Mouse (Mus musculus): Measurements from ENCODE around the gene Srgap2.

DNA sequence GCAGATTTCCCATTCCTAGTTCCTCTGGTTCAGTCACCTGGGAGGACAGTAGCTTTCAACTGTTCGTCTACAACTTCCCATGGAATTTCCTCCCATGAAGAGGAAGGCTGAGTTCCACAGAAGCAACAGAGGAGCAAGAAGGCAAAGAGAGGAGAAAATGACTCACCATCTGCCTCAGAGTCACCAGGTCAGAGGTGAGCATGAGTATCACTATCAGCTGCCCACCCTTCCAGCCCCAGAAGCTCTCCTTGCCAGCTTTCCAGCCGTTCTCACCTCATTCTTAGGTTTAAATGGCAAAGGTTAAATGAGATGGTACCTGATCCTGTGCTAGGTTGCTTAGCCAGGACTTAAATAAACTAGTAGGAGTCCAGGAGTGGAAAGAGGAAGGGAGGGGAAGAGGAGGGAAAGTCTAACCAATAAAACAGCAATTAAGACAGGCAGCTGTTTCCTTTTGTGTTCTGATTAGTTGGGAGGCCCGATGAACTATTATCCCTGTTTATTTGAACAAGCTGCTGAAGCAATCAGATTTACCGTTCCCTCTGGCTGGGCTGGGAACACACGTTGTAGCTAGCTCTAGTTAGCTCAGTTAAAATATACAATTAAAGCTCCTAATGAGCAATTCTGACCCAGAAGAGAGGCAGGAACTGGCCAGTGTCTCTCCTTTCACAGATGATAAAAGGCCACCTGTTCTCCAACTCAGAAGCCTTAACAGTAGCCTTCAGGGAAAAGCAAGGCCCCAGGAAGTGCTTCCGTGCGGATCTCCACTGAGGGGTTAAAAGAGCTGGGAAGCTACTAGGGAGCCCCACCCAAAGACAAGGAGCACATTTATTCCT is 148.9 kb downstream of the Srgap2 start:
- no peak for TF ChIP-seq CTCF (IDR thresholded peaks at IDR 0.05; ENCODE audit: low read depth, low read length)
- TF ChIP-seq POLR2A (IDR thresholded peaks at IDR 0.05; ENCODE audit: borderline replicate concordance, low read depth, low read length): no peak

Data from bone marrow macrophage, adult 2 months (primary cell).